Mouse (Mus musculus) hematopoietic stem cell, adult 5-6 weeks (primary cell): Measurements from ENCODE around the gene Klb. TPM values are rescaled to one million over a fixed set of nuclear protein-coding genes. Genes with fewer than 3 reads are reported as not detected.

Experiments
- ATAC-seq, 2 experiments: fragments of 125-278 bp in 1 of 2; replicated peaks in 1 of 2; 2 replicates each; pipeline ENCODE4 v1.8.0; 2016 to 2017; ENCODE audit warnings: inconsistent platforms in 2 of 2, mild to moderate bottlenecking in 2 of 2, moderate number of reproducible peaks in 2 of 2, low read depth in 1 of 2, moderate TSS enrichment in 1 of 2; ENCODE audit not compliant: low FRiP score in 2 of 2, poor library complexity in 2 of 2, severe bottlenecking in 2 of 2, insufficient read depth in 1 of 2, low TSS enrichment in 1 of 2
- total RNA-seq: library from RNA; stranded (forward); fragments of 172-1452, 232-1000 nt; gene quantifications from 2 replicates; pipeline ENCODE4 v1.2.3, GENCODE M21; 2017

The Klb gene
- total RNA-seq, result not detected in 2 replicates

- no peak for ATAC-seq
These were observed at the start of gene Klb for GRCm38 (mm10) chr5:65348168-65348567. Gene Klb, plus strand, starts transcription at chr5:65348314.

DNA sequence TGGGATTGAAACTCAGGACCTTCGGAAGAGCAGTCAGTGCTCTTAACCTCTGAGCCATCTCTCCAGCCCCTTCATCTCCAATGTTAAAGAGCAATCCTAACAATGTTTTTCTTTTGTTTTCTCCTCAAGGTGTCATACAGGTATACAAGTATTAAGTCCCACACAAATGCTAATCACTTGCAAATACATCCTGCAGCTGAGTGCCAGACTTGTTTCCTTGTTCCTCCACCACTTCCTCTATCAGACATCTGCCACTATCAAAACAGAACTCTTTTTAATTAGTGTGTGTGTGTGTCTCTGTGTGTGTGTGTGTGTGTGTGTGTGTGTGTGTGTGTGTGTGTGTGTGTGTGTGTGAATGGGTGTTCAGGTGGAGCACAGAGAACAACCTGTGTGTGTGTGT is 48.5 kb upstream of the Klb start:
- ATAC-seq, result 0 out of 4 replicates have a peak, but pooled peaks of 1 of the 2 experiments have one; percentile 27

DNA sequence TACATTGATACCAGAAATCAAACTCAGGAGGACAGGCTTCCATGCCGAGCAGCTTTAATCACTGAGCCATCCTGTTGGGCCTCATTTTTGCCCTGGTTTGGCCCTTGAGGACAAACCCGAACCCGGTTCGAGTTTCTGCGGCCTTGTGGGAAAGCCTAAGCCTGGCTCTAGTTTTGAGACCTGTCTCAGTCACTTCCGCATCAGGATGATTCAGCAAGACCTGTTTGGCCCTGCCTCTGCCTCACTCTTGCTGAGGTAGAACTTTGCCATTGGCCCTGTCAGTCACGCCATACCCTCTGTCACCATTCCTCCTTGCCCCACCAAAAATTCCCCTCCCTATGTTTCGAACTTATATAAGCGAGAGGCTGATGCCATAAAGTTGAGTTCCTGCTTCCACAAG is 48.0 kb upstream of the Klb start:
- ATAC-seq, result no peak

DNA sequence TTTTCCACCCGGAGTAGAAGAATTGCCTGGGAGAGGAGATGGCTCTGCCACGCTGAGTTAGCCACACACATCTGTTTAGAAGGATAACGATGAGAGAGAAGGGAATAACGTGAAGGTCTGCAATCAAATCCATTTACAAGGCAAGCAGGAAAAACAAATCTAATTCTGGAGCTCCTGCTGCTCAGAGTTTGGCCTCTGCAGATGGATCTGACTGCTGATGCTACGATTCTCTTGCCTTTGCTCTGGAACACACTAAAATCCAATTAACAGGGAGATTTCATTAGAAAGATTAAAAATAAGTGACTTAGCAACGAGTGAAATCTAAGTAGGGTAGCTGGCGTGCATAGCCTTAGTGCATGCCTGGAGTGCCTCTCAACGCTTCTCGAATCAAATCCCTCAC is 42.6 kb upstream of the Klb start:
- no peak for ATAC-seq

DNA sequence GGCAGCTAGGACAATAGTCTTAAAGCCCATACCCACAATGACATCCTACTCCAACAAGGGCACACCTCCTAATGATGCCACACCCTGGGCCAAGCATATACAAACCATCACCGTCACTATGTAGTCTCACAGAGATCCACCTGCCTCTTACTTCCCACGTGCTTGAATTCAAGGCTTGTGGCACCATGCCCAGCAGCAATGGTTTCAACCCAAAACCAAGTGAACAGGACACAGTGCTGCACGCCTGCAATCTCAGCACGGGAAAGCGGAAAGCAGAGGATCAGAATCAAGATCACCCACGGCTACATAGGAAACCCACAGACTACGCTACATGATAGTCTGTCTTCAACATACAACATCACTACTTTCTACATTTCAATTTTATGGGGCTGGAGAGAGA is 39.9 kb upstream of the Klb start:
- ATAC-seq, result no peak

GRCm38 (mm10) chr5:65308866-65309265 is 39.2 kb upstream of the Klb start:
- peak; percentile 42 to 78 for ATAC-seq

DNA sequence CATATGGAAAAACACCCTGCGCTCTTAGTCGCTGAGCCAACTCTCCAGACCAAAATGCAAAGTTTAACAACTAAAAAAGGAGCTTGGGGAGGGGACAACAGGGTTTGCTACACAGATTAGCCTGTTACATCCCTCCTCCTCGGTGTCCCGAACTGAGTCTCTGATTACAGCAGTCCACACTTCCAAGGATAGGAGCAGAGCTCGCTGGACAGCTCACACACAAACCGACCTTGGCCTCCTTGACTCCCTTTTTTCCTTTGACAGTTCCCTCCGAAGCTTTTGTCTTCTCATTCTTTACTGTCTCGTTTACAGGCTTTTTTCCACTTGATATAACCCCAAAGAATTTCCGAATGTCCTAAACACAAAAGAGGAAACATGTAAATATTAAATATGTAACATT is 28.9 kb upstream of the Klb start:
- ATAC-seq, result no peak

DNA sequence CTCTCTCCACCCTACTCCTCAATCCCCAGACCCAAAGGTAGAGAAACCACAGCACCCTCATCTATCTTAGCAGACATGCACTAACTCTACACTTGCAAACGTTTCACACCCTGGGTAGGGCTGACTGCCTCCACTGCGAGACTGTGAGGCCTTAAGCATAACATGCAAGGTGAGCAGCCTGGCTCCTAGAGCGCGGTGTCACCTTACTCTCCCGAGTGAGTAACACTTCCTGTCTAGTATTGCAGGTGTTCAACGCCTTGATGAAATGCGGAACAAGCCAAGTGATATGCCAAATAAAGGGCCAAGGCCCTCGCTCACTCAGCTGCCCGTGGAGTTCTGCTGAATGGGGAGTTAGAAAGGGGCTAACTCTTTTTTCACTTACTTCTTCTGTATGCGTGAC is 25.9 kb upstream of the Klb start:
- ATAC-seq, result peak; percentile 38 to 75; a peak in 2 of 4 replicates

- no peak for ATAC-seq
These were observed 23.8 kb upstream of the Klb start for GRCm38 (mm10) chr5:65324271-65324670.

- no peak for ATAC-seq
These were observed 23.3 kb upstream of the Klb start for GRCm38 (mm10) chr5:65324758-65325355.

DNA sequence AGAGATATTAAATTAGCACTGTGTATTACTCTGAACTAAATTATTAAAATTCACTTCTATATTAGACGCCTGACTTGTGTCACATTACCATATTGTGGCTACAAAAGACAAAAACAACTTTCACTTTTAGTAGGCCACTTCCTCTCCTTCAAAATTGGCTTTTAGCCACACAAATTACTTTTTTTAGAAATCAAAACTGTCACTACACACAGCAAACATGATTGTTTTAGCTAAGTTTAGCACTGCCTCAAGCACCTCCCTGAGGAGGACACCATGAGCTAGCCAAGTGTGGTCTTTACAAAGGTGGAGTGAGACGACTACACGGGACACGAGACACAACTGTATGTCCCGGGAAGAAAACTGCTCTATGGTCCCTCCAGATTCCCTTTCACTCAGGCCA is 21.9 kb upstream of the Klb start:
- ATAC-seq, result peak; percentile 34 to 68

GRCm38 (mm10) chr5:65329971-65330370 is 18.1 kb upstream of the Klb start:
- no peak for ATAC-seq

DNA sequence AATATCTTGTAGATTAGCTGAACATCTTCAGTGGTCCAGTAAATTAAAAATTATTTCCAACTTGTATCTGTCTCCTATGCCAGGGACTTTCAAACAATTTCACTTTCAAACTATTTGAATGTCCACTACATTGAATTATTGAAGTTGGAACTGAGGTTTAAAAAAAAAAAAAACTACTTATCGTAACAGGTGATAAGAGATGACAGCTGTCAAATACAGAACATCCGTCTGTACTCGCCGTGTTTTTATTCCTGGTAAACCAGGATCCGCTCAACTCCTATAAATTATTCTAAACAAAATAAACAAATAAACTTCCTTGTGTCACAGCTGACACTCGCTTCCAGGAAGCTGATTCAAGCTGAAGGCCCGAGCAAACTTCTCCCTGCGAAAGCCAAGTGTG is 13.3 kb upstream of the Klb start:
- no peak for ATAC-seq

GRCm38 (mm10) chr5:65335298-65336074 is 12.6 kb upstream of the Klb start, which contains the start of gene Rfc1:
Gene Rfc1, minus strand, starts transcription at chr5:65335670.
- ATAC-seq, result peak; percentile 89 to 93

DNA sequence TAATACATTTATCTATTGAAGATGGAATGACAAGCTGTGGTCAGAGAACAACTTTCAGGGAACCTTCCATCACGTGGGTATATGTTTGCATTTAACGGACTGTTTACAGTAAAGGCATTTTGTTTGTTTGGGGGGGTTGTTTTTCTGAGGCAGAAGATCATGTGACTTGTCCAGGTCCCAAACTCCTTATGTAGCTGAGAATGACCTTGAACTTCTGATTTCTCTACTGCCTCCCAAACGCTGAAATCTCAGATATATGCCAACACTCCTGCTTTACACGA is 12.1 kb upstream of the Klb start:
- no peak for ATAC-seq

GRCm38 (mm10) chr5:65338394-65338793 is 9.7 kb upstream of the Klb start:
- no peak for ATAC-seq

GRCm38 (mm10) chr5:65340167-65340566 is 7.9 kb upstream of the Klb start:
- ATAC-seq, result no peak

GRCm38 (mm10) chr5:65350508-65350907 is 2.4 kb downstream of the Klb start:
- no peak for ATAC-seq

- ATAC-seq, result no peak
These were observed 6.0 kb downstream of the Klb start for GRCm38 (mm10) chr5:65354097-65354496.
